Mouse (Mus musculus) retina, postnatal 1 day (tissue): ENCODE measurements around the gene Atrnl1.
"Not testable (repeated sequence)": the region's sequence is repeated elsewhere in the genome, so short reads cannot be mapped to it uniquely, and the experiment has no call there.

Experiments used
- DNase-seq: peaks from one replicate; pipeline ENCODE4 v3.0.0-alpha.2; 2012

The Atrnl1 gene

DNA sequence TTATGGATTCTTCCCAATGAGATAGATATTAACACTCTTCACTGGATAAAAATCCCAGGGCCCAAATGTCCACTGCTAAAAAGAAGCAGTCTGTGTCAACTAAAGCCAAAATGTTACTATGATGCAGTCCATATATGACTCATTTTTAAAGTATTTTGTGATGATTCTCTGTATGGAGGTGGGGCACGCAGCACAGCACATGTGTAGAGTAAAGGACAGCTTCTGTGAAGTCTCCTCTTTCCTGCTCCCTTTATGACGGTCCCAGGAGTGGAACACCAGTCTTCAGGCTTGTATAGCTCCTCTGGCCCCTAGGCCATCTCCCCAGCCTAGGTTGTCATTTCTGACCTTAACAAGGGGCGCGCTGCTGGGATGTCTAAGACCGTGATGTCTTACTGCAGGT lies 434.0 kb downstream of the Atrnl1 start:
- no peak for DNase-seq

DNA sequence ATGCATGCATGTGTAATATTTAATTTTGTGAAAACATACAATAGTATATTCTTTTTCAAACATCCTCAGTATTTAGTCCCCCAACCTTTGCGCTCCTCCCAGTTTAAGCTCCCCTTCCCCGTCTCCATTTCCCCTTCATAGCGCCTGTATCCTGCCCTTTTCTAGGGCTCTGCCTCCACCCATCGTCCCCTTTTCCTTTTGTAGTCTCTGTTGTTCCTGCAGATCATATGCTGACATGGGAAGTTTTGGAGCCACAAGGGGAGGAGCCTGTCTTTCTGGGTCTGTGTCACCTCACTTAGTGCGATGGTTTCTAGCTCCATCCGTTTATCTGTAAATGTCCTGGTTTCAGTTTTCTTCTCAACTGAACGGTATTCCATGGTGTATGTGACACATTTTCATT lies 435.8 kb downstream of the Atrnl1 start:
- no peak for DNase-seq

DNA sequence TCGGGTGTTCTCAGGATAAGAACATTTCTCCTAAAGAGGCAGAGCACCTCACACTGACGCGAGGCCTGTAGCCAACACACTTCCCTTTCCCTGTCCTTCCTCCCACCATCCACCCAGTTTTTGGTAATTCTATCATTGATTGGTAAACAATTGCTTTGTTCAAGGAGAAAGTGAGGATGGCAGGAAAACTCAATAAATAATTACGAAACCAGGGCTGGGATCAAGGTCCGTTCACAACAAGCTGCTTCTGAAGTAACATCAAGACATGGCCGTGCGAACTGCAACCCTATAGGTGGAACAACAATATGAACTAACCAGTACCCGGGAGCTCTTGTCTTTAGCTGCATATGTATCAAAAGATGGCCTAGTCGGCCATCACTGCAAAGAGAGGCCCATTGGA lies 439.6 kb downstream of the Atrnl1 start:
- DNase-seq = not testable (repeated sequence)

DNA sequence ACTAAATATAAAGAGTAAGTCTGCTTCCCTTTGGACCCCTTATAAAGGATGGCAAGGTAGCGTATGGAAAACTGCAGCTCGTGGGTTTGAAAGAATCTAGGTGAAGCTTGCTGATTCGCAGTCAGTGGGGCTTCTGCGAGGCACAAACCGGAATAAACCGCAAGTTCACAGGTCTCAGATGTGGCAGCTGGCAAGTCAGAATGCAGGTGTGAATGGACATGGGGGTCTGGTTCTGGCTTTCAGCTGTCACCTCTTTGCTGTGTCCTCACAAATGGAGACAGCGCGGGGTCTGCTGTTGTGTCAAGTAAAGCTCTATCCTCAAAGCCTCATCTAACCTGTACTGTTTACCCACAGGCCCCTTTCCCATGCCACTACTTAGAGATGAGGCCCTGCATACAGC lies 440.2 kb downstream of the Atrnl1 start:
- no peak for DNase-seq

GRCm38 (mm10) chr19:58051905-58052304 lies 441.1 kb downstream of the Atrnl1 start:
- no peak for DNase-seq

DNA sequence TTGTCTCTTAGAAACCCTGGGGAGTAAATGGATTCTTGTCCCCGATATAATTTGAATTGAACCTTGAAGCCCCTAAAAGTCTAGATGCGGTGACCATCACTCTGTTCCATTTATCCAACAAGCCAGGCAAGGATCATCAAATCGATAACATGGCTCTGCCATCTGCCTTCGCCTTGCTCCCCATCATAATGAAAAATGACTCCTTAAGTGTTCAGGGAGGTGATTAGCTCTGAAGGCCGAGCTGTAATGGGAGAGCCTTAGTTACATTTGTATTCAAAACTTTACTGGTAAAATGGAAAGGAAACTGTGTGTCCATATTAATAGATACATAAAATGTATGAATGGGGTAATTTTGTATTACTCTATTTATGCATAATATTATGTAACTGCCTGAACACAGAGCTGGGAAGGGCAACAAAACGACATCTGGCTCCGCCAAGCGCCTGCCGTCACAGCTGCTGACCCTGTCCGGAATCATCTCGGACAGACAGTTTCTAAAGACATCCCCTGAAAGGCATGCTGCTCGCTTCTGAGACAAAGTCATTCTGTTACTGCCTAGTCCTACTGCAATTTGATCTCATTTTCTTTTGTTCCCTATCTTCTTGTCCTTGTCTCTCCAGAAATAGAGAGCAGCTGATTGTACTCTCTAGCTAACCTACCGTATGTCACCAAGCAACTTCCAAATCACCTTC lies 441.8 kb downstream of the Atrnl1 start:
- peak; percentile 26 for DNase-seq

DNA sequence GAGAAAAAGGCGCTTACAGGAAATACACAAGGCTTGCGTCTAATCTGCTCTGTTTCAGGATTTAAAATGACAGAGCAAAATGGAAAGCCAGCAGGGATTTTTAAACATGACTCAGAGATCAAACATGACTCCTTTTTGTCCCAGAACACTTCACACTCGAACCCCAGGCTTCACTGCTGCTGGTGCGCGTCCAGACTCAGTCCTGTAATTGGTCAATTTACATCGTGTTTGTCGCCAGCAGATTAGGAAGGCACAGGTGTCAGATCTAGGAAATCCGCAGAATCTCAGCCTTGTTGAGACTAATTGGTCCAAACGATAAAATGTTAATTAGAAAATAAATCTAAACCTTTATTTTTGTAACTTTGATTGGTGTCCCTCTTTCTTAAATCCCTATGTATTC lies 448.9 kb downstream of the Atrnl1 start:
- peak; percentile 28 for DNase-seq

DNA sequence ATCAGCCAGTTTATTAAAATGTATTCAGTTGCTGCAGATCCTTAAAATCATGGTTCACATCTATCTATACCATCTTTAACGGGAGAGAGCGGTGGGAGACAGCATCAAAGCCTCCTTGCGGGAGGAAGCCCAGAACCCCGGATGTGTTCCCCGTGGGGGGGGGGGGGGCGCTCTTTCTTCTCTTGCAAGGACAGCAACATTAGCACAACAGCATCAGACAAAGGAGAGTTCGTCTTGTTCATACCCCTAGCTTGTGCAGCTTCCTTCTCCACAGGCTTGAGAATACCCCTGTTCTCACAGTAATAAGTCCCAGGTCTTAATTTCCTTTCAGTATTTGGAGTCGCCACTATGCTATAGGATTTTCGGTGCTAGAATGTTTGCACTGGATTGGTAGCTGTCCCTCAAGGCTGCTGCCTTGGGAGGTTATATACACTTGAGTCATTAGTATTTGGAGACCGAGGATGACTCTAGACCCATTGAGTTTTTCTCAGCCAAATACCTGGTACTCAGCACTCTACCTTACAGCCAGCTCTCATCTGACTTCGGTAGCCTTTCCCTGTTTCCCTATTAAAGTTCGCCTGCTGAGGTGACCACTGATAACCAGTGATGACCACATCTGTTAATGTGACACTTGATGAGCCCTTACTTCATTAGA lies 449.5 kb downstream of the Atrnl1 start:
- DNase-seq = peak; percentile 30

DNA sequence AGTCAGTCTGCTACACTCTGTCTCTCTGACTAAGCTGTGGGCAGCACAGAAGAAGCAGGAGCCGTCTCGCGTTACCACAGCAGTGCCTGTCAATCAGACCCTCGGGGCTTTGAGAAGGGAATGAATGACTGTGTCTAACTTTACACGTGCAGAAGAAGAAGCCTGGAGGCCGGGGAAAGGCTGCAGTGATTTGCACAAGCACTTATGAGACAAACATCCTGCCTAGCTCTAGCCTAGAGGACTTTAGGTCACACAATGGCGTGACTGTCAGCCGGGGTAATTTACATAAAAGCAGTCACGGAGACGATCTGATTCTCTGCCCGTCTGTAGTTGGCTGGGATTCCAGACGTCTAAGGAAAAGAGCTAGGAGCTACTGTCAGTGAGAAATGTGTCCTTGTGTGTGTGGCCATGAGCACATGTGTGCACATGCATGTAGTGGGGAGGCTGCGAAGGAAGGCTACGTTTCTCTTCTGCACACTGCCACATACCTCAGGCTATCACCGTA lies 450.1 kb downstream of the Atrnl1 start:
- peak; percentile 81 for DNase-seq

DNA sequence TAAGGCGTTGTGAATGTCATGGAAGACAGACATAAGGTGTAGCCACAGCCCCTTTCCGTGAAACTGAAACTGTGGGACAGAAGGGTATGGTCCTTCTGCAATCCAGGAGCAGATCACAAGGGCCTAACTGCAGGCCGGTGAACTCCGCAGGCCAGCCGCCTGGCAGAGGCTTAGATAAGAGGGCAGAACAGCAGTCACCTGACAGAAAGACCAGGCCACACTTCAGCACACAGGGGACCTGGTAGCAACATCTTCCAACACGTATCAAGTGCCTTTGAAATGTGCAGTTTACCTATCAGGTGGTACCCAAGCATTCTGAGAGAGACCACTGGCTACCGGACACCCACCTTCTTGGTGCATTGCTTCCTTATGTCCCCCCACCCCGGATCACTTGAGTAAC lies 451.1 kb downstream of the Atrnl1 start:
- no peak for DNase-seq

DNA sequence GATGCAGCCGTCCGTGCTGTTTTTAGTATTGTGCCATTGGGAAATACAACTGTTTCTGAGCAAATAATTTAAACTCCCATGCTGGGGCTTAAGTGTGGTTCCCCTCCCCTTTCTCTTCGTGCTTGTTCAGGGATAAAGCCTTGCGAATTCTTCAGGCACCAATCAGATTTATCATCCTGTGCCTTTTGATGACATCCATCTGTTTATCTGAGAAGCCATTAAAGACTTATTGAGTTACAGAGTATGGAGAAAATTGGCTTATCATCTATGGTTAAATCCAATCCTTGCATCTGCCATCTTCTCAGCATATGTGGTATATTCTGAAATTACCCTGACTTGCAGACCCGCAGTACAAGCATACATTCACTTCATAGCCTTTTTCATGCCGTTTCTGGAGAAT lies 452.7 kb downstream of the Atrnl1 start:
- peak; percentile 54 for DNase-seq

DNA sequence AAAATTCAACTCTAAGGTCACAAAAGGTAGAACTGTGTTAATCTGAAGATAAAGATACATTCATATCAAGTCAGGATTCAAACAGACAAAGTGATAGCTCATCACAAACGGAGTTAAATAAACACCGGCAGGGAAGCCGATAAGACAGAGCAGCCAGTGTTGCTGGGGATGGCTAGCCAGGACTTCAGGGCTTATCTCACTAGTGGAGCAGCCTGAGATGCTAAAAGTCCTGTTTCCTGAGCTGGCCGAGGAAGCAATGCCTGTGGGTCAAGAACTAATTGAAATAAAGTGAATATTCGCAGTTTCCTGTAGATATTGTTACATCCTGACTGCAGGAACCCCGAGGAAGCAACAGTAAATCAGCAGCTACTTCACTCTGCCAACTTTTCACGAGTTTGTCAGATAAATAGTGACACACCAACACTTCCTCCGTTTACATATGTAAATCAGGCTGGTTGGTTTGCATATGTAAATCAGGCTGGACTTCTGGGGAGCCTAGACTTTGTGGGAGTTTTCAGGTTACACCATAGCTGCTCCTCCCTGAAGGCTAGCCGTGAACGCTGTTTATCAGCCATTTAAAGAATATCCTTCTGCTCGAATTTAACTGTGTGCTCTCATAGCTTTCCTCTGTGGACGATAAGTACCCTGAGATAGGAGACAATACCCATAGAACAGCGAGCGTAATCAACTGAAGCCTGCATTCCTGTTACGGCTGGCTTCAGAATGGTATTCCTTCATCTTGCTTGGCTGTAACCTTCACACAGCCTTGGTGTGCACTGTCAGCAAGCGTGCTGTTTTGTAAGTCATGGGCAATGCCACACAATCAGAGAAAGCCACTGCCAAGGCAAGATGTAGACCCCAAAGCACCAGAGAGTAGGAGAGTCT lies 453.5 kb downstream of the Atrnl1 start:
- DNase-seq = no peak

DNA sequence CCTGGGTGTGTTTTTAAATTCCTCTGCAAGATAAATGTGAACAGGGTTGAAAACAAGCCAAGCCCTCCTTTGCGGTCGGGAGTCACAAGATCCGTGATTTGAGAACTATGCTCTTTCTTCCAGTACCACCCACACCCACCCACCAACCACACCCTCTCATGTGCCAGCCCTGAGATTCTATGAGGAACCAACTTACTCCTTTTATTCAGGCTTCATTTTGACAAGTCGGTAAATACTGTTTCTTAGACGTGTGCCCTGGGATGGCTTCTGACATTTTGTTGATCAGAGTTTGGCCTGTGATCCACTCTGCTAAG lies 454.1 kb downstream of the Atrnl1 start:
- no peak for DNase-seq

DNA sequence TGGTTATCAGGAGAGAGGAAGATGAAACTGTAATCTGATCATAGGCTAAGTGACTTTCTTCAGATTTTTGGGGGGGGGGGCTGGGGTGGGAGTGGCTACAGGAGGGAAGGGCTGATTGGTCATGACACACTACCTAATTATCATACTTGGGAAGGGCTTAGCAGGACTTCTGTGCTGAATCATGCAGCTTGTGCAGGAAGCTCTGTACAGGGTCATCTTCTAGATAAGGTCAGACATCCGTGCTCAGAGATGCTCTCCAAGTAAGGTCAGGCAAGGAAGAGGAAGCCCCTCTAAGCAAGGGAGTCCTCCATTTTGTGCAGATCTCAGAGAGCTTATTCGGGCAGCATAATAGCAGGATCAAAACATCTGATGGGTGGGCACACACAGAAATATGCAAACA lies 454.7 kb downstream of the Atrnl1 start:
- DNase-seq = no peak

GRCm38 (mm10) chr19:58068114-58068513 lies 457.3 kb downstream of the Atrnl1 start:
- no peak for DNase-seq

DNA sequence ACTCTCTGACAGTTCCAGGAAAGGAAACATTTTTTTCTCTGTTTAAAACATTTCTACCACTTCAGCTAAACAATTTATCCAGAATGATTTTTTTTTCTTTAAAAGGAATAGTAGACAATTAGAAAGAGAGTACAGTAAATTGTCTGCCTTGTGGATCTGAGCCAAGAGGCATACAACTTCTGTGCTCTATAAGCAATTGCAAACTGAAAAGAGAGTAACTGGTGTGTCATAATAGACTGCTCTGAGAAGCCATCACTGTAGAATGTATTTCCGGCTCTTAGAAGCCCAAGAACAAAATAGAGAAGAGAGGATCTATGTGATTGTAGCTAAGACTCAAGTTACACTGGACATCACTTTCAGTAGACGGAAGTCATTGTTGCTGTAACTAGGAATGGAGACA lies 458.1 kb downstream of the Atrnl1 start:
- no peak for DNase-seq

DNA sequence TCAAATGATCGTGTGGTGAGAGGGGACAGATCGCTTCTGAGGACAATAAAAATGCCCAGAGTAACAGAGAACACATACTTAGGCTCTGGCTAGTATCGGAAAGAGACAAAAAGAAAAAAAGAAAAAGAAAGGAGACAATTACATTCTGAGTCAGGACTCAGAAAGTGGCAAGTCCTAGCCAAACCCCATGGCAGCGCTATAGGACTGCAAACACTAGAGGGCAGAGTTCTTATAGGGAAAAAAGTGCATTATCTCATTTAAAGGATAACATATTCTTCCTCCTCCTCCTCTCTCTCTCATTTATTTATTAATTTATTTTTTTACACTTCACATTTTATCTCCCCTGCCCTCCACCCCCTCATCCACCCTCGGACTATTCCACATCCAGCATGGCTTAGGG lies 461.6 kb downstream of the Atrnl1 start:
- DNase-seq = no peak

GRCm38 (mm10) chr19:58072846-58073245 lies 462.0 kb downstream of the Atrnl1 start:
- DNase-seq = no peak

GRCm38 (mm10) chr19:58075252-58075651 lies 464.4 kb downstream of the Atrnl1 start:
- DNase-seq = no peak

DNA sequence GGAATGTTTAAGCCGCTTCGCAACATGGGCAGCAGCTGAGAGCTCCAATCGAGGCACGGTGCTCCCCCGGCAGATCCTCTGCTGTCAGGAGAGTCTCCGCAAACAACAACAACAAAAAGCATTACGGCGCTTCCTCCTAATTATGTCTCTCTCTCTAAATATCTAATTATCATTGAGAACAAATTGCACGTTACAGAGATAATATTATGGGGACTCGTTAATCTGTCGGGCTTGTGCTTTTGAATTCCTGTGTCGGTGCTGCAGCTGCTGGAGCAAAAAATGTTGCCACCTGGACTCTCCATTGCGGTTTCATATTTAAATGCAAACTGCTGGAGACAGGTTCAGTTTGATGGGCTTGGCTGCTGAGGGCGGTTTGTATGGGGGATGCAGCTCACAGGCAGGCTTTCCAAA lies 466.1 kb downstream of the Atrnl1 start:
- peak; percentile 27 for DNase-seq

- DNase-seq = no peak
Measured at GRCm38 (mm10) chr19:58077529-58078070, 466.8 kb downstream of the Atrnl1 start.

GRCm38 (mm10) chr19:58080168-58080567 lies 469.3 kb downstream of the Atrnl1 start:
- no peak for DNase-seq

DNA sequence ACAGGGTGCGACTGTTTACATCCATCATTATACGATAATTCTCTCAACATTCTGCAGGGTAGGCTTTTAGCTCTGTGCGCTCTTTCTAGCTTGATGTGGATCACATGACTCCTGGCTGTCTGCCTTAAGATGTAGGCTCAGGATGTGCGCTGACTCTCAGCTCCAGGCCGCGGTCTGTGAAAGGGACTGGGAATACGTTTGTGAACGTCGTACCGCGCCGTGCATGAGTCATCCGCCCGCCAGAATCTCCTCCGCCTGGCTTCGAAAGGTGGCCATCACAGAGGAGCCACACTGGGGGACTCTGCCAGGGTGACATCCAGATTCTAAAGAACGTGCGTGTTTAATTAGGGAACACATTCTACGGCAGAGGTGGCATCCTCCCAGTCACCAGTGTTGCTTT lies 471.9 kb downstream of the Atrnl1 start:
- no peak for DNase-seq

- peak; percentile 63 for DNase-seq
Measured at GRCm38 (mm10) chr19:58084826-58085225, 474.0 kb downstream of the Atrnl1 start.
